Mouse (Mus musculus) erythroblast, embryonic 14.5 days (primary cell): Measurements from ENCODE around the gene Ccdc126. TPM values are rescaled to one million over a fixed set of nuclear protein-coding genes. Genes with fewer than 3 reads are reported as not detected.
"Not testable (repeated sequence)": the region's sequence is repeated elsewhere in the genome, so short reads cannot be mapped to it uniquely, and the experiment has no call there.

Experiments
- H3K27me3 ChIP-seq: 2 replicates; pipeline ENCODE4 v1.6.1; 2012; ENCODE audit warnings: inconsistent platforms; ENCODE audit not compliant: control insufficient read depth
- H3K36me3 ChIP-seq: 2 replicates; pipeline ENCODE4 v1.6.1; 2012; ENCODE audit warnings: mild to moderate bottlenecking, inconsistent platforms; ENCODE audit not compliant: control insufficient read depth
- H3K4me1 ChIP-seq: 2 replicates; pipeline ENCODE4 v1.6.1; 2012; ENCODE audit warnings: inconsistent platforms; ENCODE audit not compliant: control insufficient read depth
- H3K4me3 ChIP-seq: replicated peaks from 2 replicates; pipeline ENCODE3; 2012; ENCODE audit warnings: moderate library complexity, mild to moderate bottlenecking, inconsistent platforms
- H3K9me3 ChIP-seq: 2 replicates; pipeline ENCODE4 v1.6.1; 2012; ENCODE audit warnings: low read length, inconsistent platforms, mixed read lengths; ENCODE audit not compliant: control insufficient read depth
- GATA1 ChIP-seq: IDR thresholded peaks from 2 replicates; pipeline ENCODE4 v1.6.1; 2012; ENCODE audit warnings: low read length, inconsistent platforms, mixed read lengths
- TAL1 ChIP-seq: IDR thresholded peaks from 3 replicates; pipeline ENCODE4 v1.6.1; 2012; ENCODE audit warnings: low read length, inconsistent platforms, mixed read lengths
- polyA plus RNA-seq: library from polyadenylated mRNA; stranded (reverse); fragments of >175 nt; gene quantifications from 2 replicates; pipeline ENCODE4 v1.2.3, GENCODE M21; 2012

Gene Ccdc126
- polyA plus RNA-seq: not detected in 2 replicates

GRCm38 (mm10) chr6:49318966-49319594, at the start of gene Ccdc126:
Ccdc126 (plus strand) TSS chr6:49319274.
- TF ChIP-seq GATA1: no peak
- TF ChIP-seq TAL1: no peak
- H3K9me3 ChIP-seq: no peaks in the 10 kb centered on the region

GRCm38 (mm10) chr6:49269923-49270322, 49.2 kb upstream of the Ccdc126 start:
- H3K4me1 ChIP-seq: no peaks in the 10 kb centered on the region
- H3K4me3 ChIP-seq: no peak overlapping the region
- peaks cover 3% of the 10 kb centered on the region; the same call in 1 of the 2 replicates for H3K27me3 ChIP-seq
- TF ChIP-seq GATA1 (no peak), TAL1 (no peak)
- H3K9me3 ChIP-seq: no peaks in the 10 kb centered on the region
- no peaks in the 10 kb centered on the region for H3K36me3 ChIP-seq

More at GRCm38 (mm10) chr6:49318966-49319594, at the start of gene Ccdc126:
- peaks cover 23% of the 10 kb centered on the region for H3K4me1 ChIP-seq
- H3K4me3 ChIP-seq: peak within 1 kb of the TSS; percentile 75
- no peaks in the 10 kb centered on the region for H3K36me3 ChIP-seq
- H3K27me3 ChIP-seq: peaks cover 2% of the 10 kb centered on the region; the same call in 1 of the 2 replicates

DNA sequence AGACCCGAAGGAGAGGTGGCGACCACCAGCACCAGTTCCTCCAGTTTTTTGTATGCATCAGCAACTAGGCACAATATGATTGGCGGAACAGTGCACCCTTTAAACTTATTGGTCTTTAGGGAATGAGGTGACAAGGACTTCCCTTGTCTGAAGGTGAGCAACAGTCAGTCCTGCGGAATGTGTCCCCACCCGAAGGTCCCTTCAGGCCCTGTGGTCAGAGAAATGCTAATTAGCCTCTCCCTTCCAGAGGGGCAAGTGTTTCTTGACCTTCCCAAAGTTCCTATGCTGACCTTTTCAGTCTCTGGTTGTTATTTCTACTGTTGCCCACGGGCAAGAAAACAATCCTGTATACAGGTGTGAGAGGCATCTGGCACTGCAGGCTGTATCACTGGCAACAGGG, 47.3 kb upstream of the Ccdc126 start:
- TF ChIP-seq TAL1 (no peak), GATA1 (no peak)
- H3K9me3 ChIP-seq: no peaks in the 10 kb centered on the region
- no peak overlapping the region for H3K4me3 ChIP-seq
- H3K4me1 ChIP-seq: no peaks in the 10 kb centered on the region
- H3K36me3 ChIP-seq: no peaks in the 10 kb centered on the region
- peaks cover 3% of the 10 kb centered on the region; the same call in 1 of the 2 replicates for H3K27me3 ChIP-seq

DNA sequence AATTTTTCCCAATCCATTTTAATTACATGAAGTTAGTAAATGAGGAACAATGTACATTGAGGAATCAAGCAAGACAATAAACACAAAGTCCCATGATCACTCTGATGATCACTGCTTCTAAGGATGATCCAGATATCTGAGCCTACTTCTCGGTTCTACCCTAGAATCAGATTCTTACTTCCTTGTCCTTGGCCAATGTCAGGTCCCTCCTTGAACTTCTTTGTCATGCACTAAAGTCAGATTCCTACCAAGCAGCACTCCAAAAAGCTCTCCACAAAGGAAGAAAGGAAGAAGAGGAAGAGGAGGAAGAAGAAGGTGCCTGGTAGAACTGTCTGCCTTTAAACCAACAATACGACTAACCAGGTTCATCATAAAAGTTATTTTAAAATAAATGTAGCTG, 46.2 kb upstream of the Ccdc126 start:
- Histone ChIP-seq H3K27me3 (peaks cover 3% of the 10 kb centered on the region; the same call in 1 of the 2 replicates), H3K9me3 (no peaks in the 10 kb centered on the region), H3K4me1 (no peaks in the 10 kb centered on the region), H3K4me3 (no peak overlapping the region), H3K36me3 (no peaks in the 10 kb centered on the region)
- no peak for TF ChIP-seq TAL1
- TF ChIP-seq GATA1: no peak

GRCm38 (mm10) chr6:49273934-49274333, 45.1 kb upstream of the Ccdc126 start:
- Histone ChIP-seq H3K27me3 (peaks cover 3% of the 10 kb centered on the region; the same call in 1 of the 2 replicates), H3K9me3 (no peaks in the 10 kb centered on the region), H3K4me1 (no peaks in the 10 kb centered on the region), H3K4me3 (no peak overlapping the region), H3K36me3 (no peaks in the 10 kb centered on the region)
- no peak for TF ChIP-seq GATA1
- no peak for TF ChIP-seq TAL1

DNA sequence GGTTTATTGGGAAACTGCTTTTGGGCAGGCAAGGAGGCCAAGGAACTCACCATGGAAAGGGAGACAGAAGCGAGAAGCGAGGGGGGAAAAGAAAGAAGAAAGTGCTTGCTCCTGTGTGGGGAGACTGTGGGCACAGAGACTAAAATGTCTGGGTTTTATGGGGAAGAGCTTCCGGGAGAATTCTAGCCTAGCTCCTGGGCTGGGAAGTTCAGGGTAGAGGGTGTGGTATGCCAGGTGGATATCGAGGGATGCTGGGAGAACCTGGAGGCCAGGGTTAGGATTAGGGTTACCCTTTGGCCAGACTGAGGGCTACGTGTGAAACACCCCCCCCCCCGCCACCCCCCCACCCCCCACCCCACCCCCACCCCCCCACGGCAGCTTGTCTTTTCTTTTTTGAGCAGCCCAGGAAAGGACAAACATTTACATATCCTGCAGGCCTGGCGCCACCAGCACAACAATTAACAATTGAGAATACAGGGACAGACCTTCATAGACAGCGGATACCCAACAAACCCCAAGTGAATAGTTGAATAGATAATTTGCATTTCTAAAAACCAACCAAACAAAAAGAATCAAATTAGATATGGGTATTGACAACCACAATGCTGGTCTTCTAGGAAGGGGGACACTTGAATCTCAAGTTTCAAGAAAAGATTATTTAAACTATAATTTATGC, 44.5 kb upstream of the Ccdc126 start:
- Histone ChIP-seq H3K4me1 (no peaks in the 10 kb centered on the region), H3K4me3 (no peak overlapping the region), H3K9me3 (no peaks in the 10 kb centered on the region), H3K27me3 (peaks cover 3% of the 10 kb centered on the region; the same call in 1 of the 2 replicates), H3K36me3 (no peaks in the 10 kb centered on the region)
- no peak for TF ChIP-seq GATA1
- TF ChIP-seq TAL1: no peak

DNA sequence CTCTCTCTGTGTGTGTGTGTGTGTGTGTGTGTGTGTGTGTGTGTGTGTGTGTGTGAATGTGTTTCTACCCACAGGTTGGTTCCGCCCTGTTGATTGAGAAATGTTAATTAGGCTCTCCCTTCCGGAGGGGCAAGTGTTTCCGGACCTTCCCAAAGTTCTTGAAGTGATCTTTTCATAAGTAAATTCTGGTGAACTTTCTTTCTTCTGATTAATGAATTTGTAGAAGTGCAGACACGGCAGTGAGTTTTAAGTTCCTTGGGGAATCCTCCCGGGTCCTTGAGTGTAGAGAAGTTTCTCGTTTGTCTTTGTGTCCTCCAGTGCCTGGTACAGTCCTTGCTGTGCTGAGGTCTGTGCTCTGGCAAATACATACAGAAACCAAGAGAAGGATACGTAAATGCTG, 43.8 kb upstream of the Ccdc126 start:
- Histone ChIP-seq H3K4me3 (no peak overlapping the region), H3K9me3 (no peaks in the 10 kb centered on the region), H3K27me3 (peaks cover 3% of the 10 kb centered on the region; the same call in 1 of the 2 replicates), H3K36me3 (no peaks in the 10 kb centered on the region), H3K4me1 (no peaks in the 10 kb centered on the region)
- TF ChIP-seq GATA1: no peak
- TF ChIP-seq TAL1: no peak

DNA sequence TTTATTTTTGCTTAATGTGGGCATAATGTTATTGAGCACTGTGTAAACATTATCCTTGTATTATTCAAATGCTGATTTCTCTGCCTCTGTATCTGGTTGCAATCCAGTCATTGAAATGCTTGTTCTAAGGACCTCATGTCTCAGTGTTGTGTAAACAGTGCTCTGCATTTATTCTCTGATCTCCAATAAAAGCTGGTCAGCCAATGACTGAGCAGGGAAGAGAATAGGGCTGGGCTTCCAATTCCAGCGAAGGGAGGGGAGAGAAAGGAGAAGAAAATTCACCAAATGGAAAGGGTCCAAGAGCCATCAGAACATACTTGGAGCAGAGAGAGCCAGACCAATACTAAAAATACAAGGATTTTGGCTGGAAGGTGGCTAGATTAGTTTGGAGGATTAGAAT, 38.1 kb upstream of the Ccdc126 start:
- H3K9me3 ChIP-seq: no peaks in the 10 kb centered on the region

GRCm38 (mm10) chr6:49282122-49282521, 37.0 kb upstream of the Ccdc126 start:
- TF ChIP-seq TAL1: no peak
- no peaks in the 10 kb centered on the region for H3K27me3 ChIP-seq
- H3K9me3 ChIP-seq: no peaks in the 10 kb centered on the region
- no peaks in the 10 kb centered on the region for H3K36me3 ChIP-seq
- no peak overlapping the region for H3K4me3 ChIP-seq
- H3K4me1 ChIP-seq: no peaks in the 10 kb centered on the region

More for the DNA sequence above, 38.1 kb upstream of the Ccdc126 start:
- no peaks in the 10 kb centered on the region for H3K4me1 ChIP-seq
- no peak overlapping the region for H3K4me3 ChIP-seq
- no peaks in the 10 kb centered on the region for H3K27me3 ChIP-seq
- no peaks in the 10 kb centered on the region for H3K36me3 ChIP-seq
- TF ChIP-seq GATA1: no peak
- no peak for TF ChIP-seq TAL1

DNA sequence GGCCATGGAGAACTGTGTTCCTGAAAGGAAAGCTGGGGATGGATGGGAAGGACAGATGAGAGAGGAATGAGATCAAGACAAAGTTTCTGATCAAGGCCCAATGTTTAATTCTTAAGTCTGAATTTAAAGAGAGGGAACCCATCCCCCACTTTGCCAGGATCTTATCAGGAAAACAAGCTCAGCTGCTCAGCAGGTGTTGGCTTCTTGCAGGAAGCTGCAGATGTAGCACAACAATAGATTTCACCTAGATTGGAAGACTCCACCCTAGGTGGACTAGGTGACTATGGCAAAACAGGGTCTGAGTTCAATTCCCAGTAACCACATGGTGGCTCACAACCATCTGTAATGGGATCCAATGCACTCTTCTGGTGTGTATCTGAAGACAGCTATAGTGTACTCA, 20.8 kb upstream of the Ccdc126 start:
- Histone ChIP-seq H3K9me3 (no peaks in the 10 kb centered on the region), H3K27me3 (no peaks in the 10 kb centered on the region), H3K4me1 (no peaks in the 10 kb centered on the region), H3K4me3 (no peak overlapping the region), H3K36me3 (no peaks in the 10 kb centered on the region)
- TF ChIP-seq TAL1: no peak

DNA sequence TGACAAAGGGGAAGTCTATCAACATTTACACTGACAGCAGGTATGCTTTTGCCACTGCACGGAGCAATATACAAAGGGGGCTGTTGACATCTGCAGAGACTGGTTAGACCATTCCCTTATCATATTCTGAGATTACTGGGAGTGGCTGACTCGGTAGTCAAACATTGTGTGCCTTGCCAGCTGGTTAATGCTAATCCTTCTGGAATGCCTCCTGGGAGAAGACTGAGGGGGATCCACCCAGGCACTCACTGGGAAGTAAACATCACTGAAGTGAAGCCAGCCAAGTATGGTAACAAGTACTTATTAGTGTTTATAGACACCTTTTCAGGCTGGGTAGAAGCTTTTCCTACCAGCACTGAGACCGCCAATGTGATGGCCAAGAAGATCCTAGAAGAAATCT, 4.3 kb upstream of the Ccdc126 start:
- not testable (repeated sequence) for H3K36me3 ChIP-seq, H3K27me3 ChIP-seq, H3K4me3 ChIP-seq, H3K9me3 ChIP-seq
- H3K4me1 ChIP-seq: peaks cover 10% of the 10 kb centered on the region
